Mouse (Mus musculus) hindbrain, embryonic 13.5 days (tissue): ENCODE data around the gene Prune1. TPM values are rescaled to one million over a fixed set of nuclear protein-coding genes. Genes with fewer than 3 reads are reported as not detected.

ENCODE experiments used
- ATAC-seq: fragments of 200-750 bp; cut with Nextera tagmentation; 2 replicates; pipeline ENCODE4 v1.8.0; 2017; ENCODE audit warnings: moderate TSS enrichment; ENCODE audit not compliant: low FRiP score
- H3K27ac ChIP-seq: fragments of 300-500 bp; sonication (generic); 2 replicates; pipeline ENCODE4 v1.5.1; 2015; ENCODE audit warnings: inconsistent platforms, mild to moderate bottlenecking, moderate library complexity
- H3K27me3 ChIP-seq: fragments of 300-500 bp; sonication (generic); 2 replicates; pipeline ENCODE4 v1.6.1; 2015; ENCODE audit warnings: mild to moderate bottlenecking, inconsistent platforms
- H3K36me3 ChIP-seq: fragments of 300-500 bp; sonication (generic); 2 replicates; pipeline ENCODE4 v1.6.1; 2015; ENCODE audit warnings: mild to moderate bottlenecking, inconsistent platforms
- H3K4me1 ChIP-seq: fragments of 300-500 bp; sonication (generic); replicated peaks from 2 replicates; pipeline ENCODE4 v1.6.1; 2015; ENCODE audit warnings: inconsistent platforms
- H3K4me2 ChIP-seq: fragments of 300-500 bp; sonication (generic); 2 replicates; pipeline ENCODE4 v1.6.1; 2015; ENCODE audit warnings: inconsistent platforms, mild to moderate bottlenecking, moderate library complexity
- H3K4me3 ChIP-seq: fragments of 300-500 bp; sonication (generic); 2 replicates; pipeline ENCODE4 v1.5.1; 2015; ENCODE audit warnings: mild to moderate bottlenecking, inconsistent platforms
- H3K9ac ChIP-seq: fragments of 300-500 bp; sonication (generic); 2 replicates; pipeline ENCODE4 v1.6.1; 2015; ENCODE audit warnings: mild to moderate bottlenecking, inconsistent platforms
- H3K9me3 ChIP-seq: fragments of 300-500 bp; sonication (generic); 2 replicates; pipeline ENCODE4 v1.6.1; 2016; ENCODE audit warnings: inconsistent platforms
- WGBS: fragments of 180-500 bp; shearing (Covaris S2); methylation state at CpG from one replicate; pipeline ENCODE4 v1.1.7; 2015; 5-methylcytosine and 5-hydroxymethylcytosine counted together
- polyA plus RNA-seq: library from polyadenylated mRNA; unstranded; fragments of >200 nt; fragmentation: Nextera tagmentation; extraction: Ambion mirVana; gene quantifications from 2 replicates; pipeline ENCODE4 v1.2.1, GENCODE M21; 2015

Gene Prune1
- polyA plus RNA-seq, 1 experiment from 2014 or later = 50.3 TPM

DNA sequence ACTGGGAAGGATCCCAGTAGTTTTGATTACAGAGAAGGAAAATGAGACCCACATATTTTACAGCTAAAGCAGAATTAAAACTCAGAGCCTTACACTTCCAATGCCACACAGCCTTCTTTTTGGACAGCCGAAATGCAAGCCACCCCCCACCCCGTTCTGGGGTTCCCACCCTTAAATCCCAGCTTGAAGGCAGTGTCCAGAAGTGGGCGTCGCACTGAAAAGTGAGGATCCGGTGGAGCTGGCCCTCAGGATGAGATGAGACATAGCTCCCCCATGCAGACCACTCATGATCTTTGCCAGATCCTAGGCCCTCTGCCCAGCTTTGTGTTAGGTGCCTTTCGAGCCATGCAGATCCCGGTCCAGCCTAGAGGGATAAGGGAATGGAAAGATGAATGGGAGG is 40.4 kb downstream of the Prune1 start, which contains the start of gene Gm128:
Gene Gm128 (minus strand): TSS at position 101 of the 400 bp plus-strand sequence.
- H3K4me1 ChIP-seq = no peaks in the 10 kb centered on the region
- no peak within 1 kb of the TSS for H3K4me3 ChIP-seq
- H3K4me2 ChIP-seq = no peak within 1 kb of the TSS
- 80% methylated on average over 7 of the region's 7 CpGs for WGBS
- H3K27ac ChIP-seq = no peak within 1 kb of the TSS
- H3K27me3 ChIP-seq = no peaks in the 10 kb centered on the region
- ATAC-seq = no peak
- peaks cover 47% of the 10 kb centered on the region for H3K36me3 ChIP-seq
- H3K9ac ChIP-seq = 0 out of 2 replicates have a peak within 1 kb of the TSS, but pooled peaks have one; percentile 8
- H3K9me3 ChIP-seq = 0 out of 2 replicates have a peak, but pooled peaks cover 3% of the 10 kb centered on the region

DNA sequence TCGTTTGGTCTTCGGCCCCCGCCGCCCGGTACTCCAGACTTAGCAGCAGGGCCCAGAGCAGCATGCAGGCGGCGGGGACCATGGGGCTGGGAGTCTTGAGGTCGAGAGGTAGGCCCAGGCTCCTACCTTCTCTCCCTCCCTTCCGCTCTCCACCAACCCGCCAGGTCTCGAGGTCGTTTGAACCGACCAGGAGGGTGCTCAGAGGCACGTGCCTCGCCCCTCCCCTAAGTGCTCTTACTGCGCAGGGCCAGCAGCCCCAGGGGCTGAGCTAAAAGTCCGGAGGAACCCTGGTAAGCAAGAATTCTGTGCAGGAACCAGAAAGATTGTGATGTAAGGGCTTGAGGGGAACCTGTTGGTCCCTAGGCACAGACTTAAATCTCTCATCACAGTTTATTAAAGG is 41.0 kb downstream of the Prune1 start:
- H3K4me3 ChIP-seq = no peak overlapping the region
- 32% methylated on average over 17 of the region's 17 CpGs for WGBS
- no peaks in the 10 kb centered on the region for H3K4me1 ChIP-seq
- H3K9ac ChIP-seq = 0 out of 2 replicates have a peak overlapping the region, but pooled peaks have one; percentile 8
- no peak for ATAC-seq
- no peaks in the 10 kb centered on the region for H3K27me3 ChIP-seq
- H3K27ac ChIP-seq = no peak overlapping the region
- 0 out of 2 replicates have a peak, but pooled peaks cover 3% of the 10 kb centered on the region for H3K9me3 ChIP-seq
- no peak overlapping the region for H3K4me2 ChIP-seq
- H3K36me3 ChIP-seq = peaks cover 51% of the 10 kb centered on the region

DNA sequence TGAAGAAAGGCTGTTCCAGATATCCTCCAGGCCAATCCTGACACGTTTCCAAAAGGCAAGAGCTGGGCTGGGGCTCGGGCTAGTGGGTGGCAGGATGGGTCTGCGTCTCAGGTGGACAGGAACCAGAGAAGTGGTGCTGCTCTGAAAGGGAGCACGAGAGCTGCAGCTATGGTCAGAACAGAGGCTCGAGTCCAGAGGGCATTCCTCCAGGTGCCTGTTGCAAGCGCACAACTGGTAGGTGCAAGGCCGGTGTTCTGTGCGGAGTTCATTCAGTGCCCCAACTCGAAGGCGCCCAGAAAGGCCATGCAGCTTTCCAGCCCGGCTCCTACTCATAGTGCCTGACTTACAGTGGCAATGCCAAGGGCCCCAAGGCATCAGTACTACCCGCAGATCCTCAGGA is 41.9 kb downstream of the Prune1 start:
- ATAC-seq = no peak
- Histone ChIP-seq H3K4me1 (no peaks in the 10 kb centered on the region), H3K36me3 (peaks cover 51% of the 10 kb centered on the region)

DNA sequence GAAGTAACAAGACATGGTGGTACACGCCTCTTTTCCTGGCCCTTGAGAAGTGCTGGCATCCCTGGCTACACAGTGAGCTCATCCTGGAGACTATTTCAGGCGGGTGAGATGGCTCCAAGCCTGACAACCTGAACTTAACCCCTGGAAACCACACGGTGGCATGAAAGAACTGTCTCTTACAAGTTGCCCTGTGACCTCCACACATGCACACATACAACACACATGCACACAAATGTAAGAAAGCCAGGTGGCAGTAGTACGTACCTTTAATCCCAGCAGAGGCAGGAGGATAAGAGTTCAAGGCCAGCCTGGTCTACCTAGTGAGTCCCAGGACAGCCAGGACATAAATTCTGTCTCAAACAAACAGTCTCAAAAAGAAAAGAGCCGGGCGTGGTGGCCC is 42.9 kb downstream of the Prune1 start:
- no peaks in the 10 kb centered on the region for H3K4me1 ChIP-seq
- WGBS = 92% methylated on average over 6 of the region's 6 CpGs
- no peak for ATAC-seq
- peaks cover 57% of the 10 kb centered on the region for H3K36me3 ChIP-seq
- no peaks in the 10 kb centered on the region for H3K27me3 ChIP-seq
- H3K9me3 ChIP-seq = no peaks in the 10 kb centered on the region
- no peak overlapping the region for H3K4me3 ChIP-seq
- no peak overlapping the region for H3K27ac ChIP-seq
- H3K4me2 ChIP-seq = no peak overlapping the region
- H3K9ac ChIP-seq = no peak overlapping the region

More for the DNA sequence above, 41.9 kb downstream of the Prune1 start:
- Histone ChIP-seq H3K27ac (no peak overlapping the region), H3K4me2 (no peak overlapping the region), H3K4me3 (no peak overlapping the region), H3K9ac (no peak overlapping the region), H3K9me3 (no peaks in the 10 kb centered on the region), H3K27me3 (no peaks in the 10 kb centered on the region)
- WGBS = 89% methylated on average over 12 of the region's 12 CpGs

DNA sequence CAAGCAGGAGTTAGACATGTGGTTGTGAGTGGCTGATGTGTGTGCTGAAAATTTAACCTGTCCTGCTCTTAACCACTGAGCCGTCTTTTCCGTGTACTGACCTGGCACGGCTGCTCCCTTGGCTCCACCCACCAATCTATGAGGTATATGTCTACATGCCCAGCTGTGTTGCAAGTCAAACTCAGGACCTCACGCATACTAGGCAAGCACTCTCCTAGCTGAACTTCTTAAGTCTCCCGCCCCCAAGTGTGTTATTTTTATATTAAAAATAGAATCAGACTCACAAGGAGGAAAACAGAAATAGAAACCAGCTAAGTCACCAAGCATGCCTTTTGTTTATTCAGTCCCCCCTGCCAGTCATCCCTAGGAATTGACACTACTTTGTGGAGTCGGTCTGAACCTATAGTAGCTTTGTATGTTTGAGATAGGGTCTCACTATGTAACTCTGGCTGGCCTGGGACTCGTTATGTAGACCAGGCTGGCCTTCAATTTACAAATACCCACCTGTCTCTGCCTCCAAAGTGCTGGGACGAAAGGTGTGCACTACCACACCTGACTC is 44.3 kb downstream of the Prune1 start:
- ATAC-seq = no peak
- no peak overlapping the region for H3K9ac ChIP-seq
- H3K4me3 ChIP-seq = no peak overlapping the region
- peaks cover 65% of the 10 kb centered on the region for H3K36me3 ChIP-seq
- no peak overlapping the region for H3K27ac ChIP-seq
- no peaks in the 10 kb centered on the region for H3K27me3 ChIP-seq
- WGBS = 92% methylated on average over 8 of the region's 8 CpGs
- peaks cover 3% of the 10 kb centered on the region; the same call in 1 of the 2 replicates for H3K4me1 ChIP-seq
- no peaks in the 10 kb centered on the region for H3K9me3 ChIP-seq
- H3K4me2 ChIP-seq = no peak overlapping the region

DNA sequence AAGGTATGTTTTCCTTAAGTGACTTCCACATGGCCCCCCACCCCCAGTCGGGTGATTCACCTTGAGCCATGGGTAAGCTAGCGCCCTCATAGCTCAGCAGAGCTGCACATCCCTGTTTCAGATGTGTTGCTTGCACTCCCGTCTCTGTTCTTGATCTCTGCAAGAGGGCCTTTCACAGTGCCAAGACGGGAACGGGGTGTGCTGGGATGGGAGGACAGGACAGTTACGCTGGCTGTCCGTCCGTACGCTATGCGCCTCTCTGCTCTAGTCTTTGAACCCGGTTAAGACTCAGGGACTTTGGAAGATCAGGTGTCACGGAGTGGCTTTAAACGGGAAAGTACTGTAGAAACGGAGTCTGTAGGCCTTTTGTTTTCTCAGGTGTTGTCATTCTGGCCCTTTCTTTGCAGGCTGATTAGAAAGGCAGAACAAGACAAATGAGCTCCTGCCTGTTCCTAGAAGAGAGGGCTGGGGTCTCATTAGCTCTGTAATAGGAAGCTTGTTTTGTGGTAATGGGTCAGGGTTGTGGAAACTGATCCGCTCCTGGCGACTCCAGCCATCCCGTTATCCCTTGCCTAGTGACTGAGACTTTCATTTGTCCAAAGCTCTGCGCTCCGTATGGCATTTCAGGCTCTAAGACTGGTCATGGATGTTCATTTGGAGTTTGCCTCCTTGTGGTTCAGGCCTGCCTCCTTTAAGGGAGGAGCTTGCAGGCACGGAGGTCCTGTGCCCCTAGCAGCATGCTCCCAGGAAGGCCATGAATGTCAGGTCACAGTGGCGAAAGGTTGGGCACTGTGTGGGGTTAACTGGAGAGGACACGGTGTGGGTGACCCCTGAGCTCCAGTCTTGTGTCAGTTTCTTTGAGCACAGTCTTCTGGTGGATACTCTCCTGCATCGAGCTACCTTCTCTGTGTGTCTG is 46.2 kb downstream of the Prune1 start:
- Histone ChIP-seq H3K9me3 (no peaks in the 10 kb centered on the region), H3K27me3 (no peaks in the 10 kb centered on the region), H3K36me3 (peaks cover 70% of the 10 kb centered on the region), H3K9ac (no peak overlapping the region), H3K4me3 (no peak overlapping the region), H3K4me1 (peaks cover 21% of the 10 kb centered on the region), H3K27ac (no peak overlapping the region; the same call in 1 of the 2 replicates), H3K4me2 (no peak overlapping the region)
- ATAC-seq = no peak
- WGBS = 73% methylated on average over 23 of the region's 23 CpGs

DNA sequence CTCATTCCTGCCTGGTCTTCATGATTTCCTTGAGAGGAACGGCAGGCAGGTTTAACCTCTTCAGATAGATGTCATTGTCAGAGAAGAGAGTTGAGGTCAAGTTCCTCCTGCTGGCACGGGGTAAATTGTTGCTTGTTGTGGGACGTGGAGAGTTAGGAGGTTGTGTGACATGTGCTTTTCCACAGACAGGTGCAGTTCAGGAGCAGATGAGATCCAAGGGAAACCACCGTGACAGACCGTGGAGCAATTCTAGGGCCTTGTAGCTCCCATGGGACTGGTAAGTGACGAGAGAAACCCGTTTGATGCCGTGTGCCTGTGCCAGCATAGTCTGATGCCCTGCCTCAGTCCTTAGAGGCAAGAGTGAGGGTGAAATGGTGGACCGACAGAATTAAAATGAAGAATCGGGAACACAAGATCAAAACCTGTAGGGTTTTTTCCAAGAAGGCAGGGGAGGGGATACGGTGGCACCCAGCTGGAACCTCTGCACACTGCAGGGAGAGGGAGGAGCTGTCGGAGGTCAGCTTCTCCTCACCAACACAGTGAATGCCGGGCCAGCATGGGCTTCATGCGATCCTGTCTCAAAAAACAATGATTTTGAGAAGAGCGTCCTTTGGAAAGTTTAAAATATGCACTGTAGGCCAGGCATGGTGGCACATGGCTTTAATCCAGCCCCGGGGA is 48.4 kb downstream of the Prune1 start:
- Histone ChIP-seq H3K9me3 (no peaks in the 10 kb centered on the region), H3K4me1 (peaks cover 36% of the 10 kb centered on the region), H3K27ac (no peak overlapping the region), H3K4me2 (no peak overlapping the region), H3K27me3 (no peaks in the 10 kb centered on the region), H3K36me3 (peaks cover 70% of the 10 kb centered on the region), H3K4me3 (no peak overlapping the region), H3K9ac (no peak overlapping the region)
- WGBS = 82% methylated on average over 16 of the region's 16 CpGs
- no peak for ATAC-seq

DNA sequence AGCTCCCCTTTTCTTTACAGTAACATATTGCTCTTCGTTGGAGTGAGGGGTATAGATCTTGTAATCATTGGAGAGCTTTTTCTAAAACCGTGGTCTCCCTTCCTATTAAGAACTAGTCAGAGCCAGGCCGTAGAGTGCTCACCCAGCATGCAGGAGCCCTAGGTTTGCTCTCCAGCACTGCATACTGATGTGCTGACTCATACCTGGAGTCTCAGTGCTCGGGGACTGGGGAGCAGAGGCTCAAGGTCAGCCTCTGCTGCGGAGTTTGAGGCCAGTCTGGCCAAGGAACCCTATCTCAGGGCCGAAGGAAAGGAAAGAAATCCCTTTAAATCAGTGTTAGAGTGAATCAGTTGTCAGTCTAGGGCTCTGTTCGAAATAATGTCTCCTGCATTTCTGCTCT is 49.1 kb downstream of the Prune1 start:
- H3K9ac ChIP-seq = 0 out of 2 replicates have a peak overlapping the region, but pooled peaks have one; percentile 24
- no peaks in the 10 kb centered on the region for H3K9me3 ChIP-seq
- peaks cover 63% of the 10 kb centered on the region for H3K36me3 ChIP-seq
- peaks cover 36% of the 10 kb centered on the region for H3K4me1 ChIP-seq
- no peaks in the 10 kb centered on the region for H3K27me3 ChIP-seq
- H3K4me2 ChIP-seq = no peak overlapping the region
- no peak overlapping the region for H3K27ac ChIP-seq
- no peak overlapping the region for H3K4me3 ChIP-seq
- WGBS = 93% methylated on average over 7 of the region's 7 CpGs
- ATAC-seq = no peak

DNA sequence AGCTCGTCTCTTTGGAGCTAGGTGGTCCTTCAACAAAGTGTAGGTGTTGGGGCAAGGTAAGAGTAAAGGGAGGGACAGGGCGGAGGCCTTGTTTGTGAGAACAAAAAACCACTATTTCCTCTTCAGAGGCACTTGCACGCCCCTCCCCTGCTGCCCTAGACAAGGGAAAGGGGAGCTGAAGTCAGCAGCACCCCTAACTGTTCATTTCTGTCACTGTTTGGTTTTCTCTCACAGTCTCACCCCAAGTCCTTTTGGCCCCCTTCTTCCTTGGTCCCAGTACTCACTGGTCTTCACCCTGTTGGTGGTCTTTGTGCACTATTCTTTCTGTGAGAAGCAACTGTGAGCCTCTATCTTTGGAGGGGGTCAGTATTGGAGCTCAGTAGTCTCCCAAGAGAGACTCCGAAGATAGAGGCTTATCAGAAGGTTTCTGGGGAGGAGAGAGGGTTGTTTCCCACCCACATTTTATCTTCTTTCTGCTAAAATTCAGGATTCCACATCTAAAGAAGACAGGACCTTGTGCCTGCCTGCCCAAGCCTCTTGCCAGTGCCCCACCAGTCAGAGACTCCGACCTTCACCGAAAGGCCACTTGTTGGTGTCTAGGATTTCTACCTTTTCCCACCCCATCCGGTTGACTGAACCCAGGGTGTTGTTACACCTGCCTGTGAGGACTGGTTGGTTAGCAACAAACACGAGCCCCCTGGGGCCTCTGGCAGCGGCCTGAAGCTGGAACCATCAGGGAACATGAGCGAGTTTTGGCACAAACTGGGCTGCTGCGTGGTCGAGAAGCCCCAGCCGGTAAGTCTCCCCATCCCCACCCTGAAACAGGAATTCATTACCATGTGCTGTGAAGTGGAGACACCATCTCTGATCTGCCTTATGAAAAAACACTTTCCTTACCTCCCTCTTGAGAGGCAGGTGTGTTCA is 50.3 kb downstream of the Prune1 start, which contains the start of gene Mllt11:
Gene Mllt11 (minus strand): TSS at position 874 of the 924 bp plus-strand sequence.
- no peaks in the 10 kb centered on the region for H3K9me3 ChIP-seq
- peak within 1 kb of the TSS; percentile 88 for H3K4me3 ChIP-seq
- ATAC-seq = no peak
- H3K4me1 ChIP-seq = peaks cover 38% of the 10 kb centered on the region
- peak within 1 kb of the TSS; percentile 99 for H3K27ac ChIP-seq
- peak within 1 kb of the TSS; percentile 88 for H3K4me2 ChIP-seq
- H3K27me3 ChIP-seq = no peaks in the 10 kb centered on the region
- H3K36me3 ChIP-seq = peaks cover 51% of the 10 kb centered on the region
- peak within 1 kb of the TSS; percentile 95 for H3K9ac ChIP-seq
- WGBS = 67% methylated on average over 13 of the region's 13 CpGs

DNA sequence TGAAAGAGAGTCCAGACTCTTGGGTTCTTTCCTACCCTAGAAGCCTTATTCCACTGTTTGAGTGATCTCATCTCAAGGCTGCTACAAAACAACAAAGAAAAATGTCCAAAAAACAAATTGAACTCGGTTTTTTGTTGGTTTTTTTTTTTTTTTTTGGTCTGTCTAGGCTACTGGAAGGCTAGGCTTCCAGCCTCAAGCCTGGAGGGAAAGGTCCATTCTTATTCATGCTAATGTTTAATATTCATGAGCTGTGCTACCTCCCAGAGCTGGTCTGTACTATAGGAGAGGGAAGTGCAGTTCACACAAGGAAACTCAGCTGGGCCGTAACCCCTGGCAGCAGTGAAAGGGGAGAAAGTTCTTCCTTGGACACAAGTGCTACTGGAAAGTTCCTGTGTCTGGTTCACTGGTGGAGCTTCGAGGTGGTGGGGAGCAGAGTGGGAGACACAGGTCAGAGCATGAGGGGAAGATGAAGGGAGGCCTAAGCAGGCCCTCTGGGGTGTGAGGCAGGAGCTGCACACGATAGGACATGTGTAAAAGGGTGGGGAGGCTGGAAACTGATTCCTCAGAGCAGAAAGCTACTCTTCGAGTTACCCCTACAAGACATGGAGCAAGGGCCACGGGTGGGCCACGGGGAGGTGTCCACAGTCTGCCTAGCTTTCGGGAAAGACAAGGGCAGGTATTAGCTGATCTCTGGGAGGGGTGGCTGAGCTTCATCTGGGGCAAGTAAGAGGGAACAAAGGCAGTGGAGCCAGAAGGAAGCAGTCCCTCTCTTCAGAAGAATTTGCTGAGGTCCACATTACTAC is 51.2 kb downstream of the Prune1 start:
- peak overlapping the region; percentile 88 for H3K4me3 ChIP-seq
- H3K27ac ChIP-seq = peak overlapping the region; percentile 99
- peaks cover 46% of the 10 kb centered on the region for H3K4me1 ChIP-seq
- peaks cover 45% of the 10 kb centered on the region for H3K36me3 ChIP-seq
- no peak for ATAC-seq
- WGBS = 31% methylated on average over 8 of the region's 8 CpGs
- peak overlapping the region; percentile 95 for H3K9ac ChIP-seq
- H3K27me3 ChIP-seq = no peaks in the 10 kb centered on the region
- H3K4me2 ChIP-seq = peak overlapping the region; percentile 88
- H3K9me3 ChIP-seq = no peaks in the 10 kb centered on the region
